Mouse (Mus musculus) heart, adult 8-10 months (tissue): ENCODE results near the gene Zfyve1. TPM values are rescaled to one million over a fixed set of nuclear protein-coding genes. Genes with fewer than 3 reads are reported as not detected.
"Not testable (repeated sequence)": the region's sequence is repeated elsewhere in the genome, so short reads cannot be mapped to it uniquely, and the experiment has no call there.

Experiments
- DNase-seq: peaks from one replicate; pipeline ENCODE4 v3.0.0; 2022; ENCODE audit warnings: low spot score
- total RNA-seq, 4 experiments: library from RNA; stranded (reverse); gene quantifications; 2 replicates each; pipeline ENCODE4 v1.2.4; 2022

Zfyve1 gene
- 10 to 100 TPM; 12.4 to 16.9 (median 14.4) TPM for total RNA-seq

GRCm38 (mm10) chr12:83597025-83597501 lies at the start of gene Zfyve1:
Gene Zfyve1 (minus strand): TSS chr12:83597222.
- peak; percentile 96 for DNase-seq

GRCm38 (mm10) chr12:83643116-83643515 lies 46.1 kb upstream of the Zfyve1 start:
- DNase-seq, result no peak

GRCm38 (mm10) chr12:83641233-83641632 lies 44.2 kb upstream of the Zfyve1 start:
- no peak for DNase-seq

GRCm38 (mm10) chr12:83633807-83634206 lies 36.8 kb upstream of the Zfyve1 start:
- no peak for DNase-seq

- DNase-seq, result peak; percentile 17
Observed at GRCm38 (mm10) chr12:83632680-83633025, 35.6 kb upstream of the Zfyve1 start.

GRCm38 (mm10) chr12:83631743-83632679 lies 35.0 kb upstream of the Zfyve1 start:
- DNase-seq, result peak; percentile 99

- DNase-seq, result not testable (repeated sequence)
Observed at GRCm38 (mm10) chr12:83630936-83631335, 33.9 kb upstream of the Zfyve1 start, which contains the start of gene Rbm25. Gene Rbm25 (plus strand): TSS chr12:83631236.

- DNase-seq, result no peak
Observed at GRCm38 (mm10) chr12:83624321-83624720, 27.3 kb upstream of the Zfyve1 start.

- no peak for DNase-seq
Observed at GRCm38 (mm10) chr12:83622031-83622755, 25.2 kb upstream of the Zfyve1 start.

- DNase-seq, result not testable (repeated sequence)
Observed at GRCm38 (mm10) chr12:83620694-83621093, 23.7 kb upstream of the Zfyve1 start.

GRCm38 (mm10) chr12:83618981-83619380 lies 22.0 kb upstream of the Zfyve1 start:
- no peak for DNase-seq

- no peak for DNase-seq
Observed at GRCm38 (mm10) chr12:83617261-83617660, 20.2 kb upstream of the Zfyve1 start.

- DNase-seq, result not testable (repeated sequence)
Observed at GRCm38 (mm10) chr12:83606411-83606810, 9.4 kb upstream of the Zfyve1 start.

GRCm38 (mm10) chr12:83602285-83602684 lies 5.3 kb upstream of the Zfyve1 start:
- DNase-seq, result no peak

GRCm38 (mm10) chr12:83597881-83598280 lies 859 bp upstream of the Zfyve1 start:
- no peak for DNase-seq

GRCm38 (mm10) chr12:83596191-83596954 lies 649 bp downstream of the Zfyve1 start:
- no peak for DNase-seq

- DNase-seq, result no peak
Observed at GRCm38 (mm10) chr12:83594454-83595040, 2.5 kb downstream of the Zfyve1 start.

GRCm38 (mm10) chr12:83591754-83592501 lies 5.1 kb downstream of the Zfyve1 start:
- DNase-seq, result no peak

GRCm38 (mm10) chr12:83586628-83587027 lies 10.4 kb downstream of the Zfyve1 start:
- DNase-seq, result no peak

GRCm38 (mm10) chr12:83582747-83583146 lies 14.3 kb downstream of the Zfyve1 start:
- DNase-seq, result no peak
